Mouse (Mus musculus) splenic B cell, adult 2 months (primary cell): ENCODE data around the gene Gjb3.

Experiments used
- DNase-seq: peaks from one replicate; pipeline ENCODE4 v3.0.0-alpha.2; 2011; ENCODE audit warnings: low read depth, low spot score
- H3K27me3 ChIP-seq: 2 replicates; pipeline ENCODE4 v1.6.1; 2012; ENCODE audit warnings: mild to moderate bottlenecking, low read length, moderate library complexity, mixed read lengths; ENCODE audit not compliant: control insufficient read depth, poor library complexity, insufficient read depth, severe bottlenecking
- H3K36me3 ChIP-seq: 2 replicates; pipeline ENCODE4 v1.6.1; 2012; ENCODE audit warnings: mild to moderate bottlenecking, low read length, moderate library complexity, mixed read lengths; ENCODE audit not compliant: control insufficient read depth, poor library complexity, insufficient read depth, severe bottlenecking

Gene Gjb3

GRCm38 (mm10) chr4:127330181-127331100 lies at the start of gene Gjb3:
Gene Gjb3, minus strand, starts transcription at chr4:127330844.
- no peak for DNase-seq
- Histone ChIP-seq H3K27me3 (peaks cover 1% of the 10 kb centered on the region; the same call in 1 of the 2 replicates), H3K36me3 (no peaks in the 10 kb centered on the region)

GRCm38 (mm10) chr4:127377344-127377743 lies 46.7 kb upstream of the Gjb3 start:
- Histone ChIP-seq H3K36me3 (no peaks in the 10 kb centered on the region), H3K27me3 (no peaks in the 10 kb centered on the region)
- peak; percentile 22 for DNase-seq

- H3K36me3 ChIP-seq: no peaks in the 10 kb centered on the region
- DNase-seq: no peak
- no peaks in the 10 kb centered on the region for H3K27me3 ChIP-seq
Observed at GRCm38 (mm10) chr4:127375541-127376177, 45.0 kb upstream of the Gjb3 start.

DNA sequence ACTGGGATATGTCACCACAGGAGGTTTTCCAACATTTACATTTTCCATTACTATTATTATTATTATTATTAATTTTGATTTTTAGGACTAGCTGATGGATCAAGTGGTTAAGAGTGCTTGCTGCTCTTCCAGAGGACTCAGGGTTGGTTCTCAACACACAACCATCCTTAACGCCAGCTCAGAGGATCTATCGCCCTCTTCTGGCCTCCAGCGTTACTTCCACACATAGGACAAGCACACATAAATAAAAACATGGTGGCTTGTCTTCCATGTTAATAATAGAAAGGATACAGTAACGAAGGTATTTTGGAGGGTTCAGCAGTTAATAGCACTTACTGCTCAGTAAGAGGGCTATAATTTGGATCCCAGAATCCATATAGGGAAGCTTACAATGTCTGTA lies 44.0 kb upstream of the Gjb3 start:
- H3K27me3 ChIP-seq: no peaks in the 10 kb centered on the region
- DNase-seq: no peak
- H3K36me3 ChIP-seq: no peaks in the 10 kb centered on the region

DNA sequence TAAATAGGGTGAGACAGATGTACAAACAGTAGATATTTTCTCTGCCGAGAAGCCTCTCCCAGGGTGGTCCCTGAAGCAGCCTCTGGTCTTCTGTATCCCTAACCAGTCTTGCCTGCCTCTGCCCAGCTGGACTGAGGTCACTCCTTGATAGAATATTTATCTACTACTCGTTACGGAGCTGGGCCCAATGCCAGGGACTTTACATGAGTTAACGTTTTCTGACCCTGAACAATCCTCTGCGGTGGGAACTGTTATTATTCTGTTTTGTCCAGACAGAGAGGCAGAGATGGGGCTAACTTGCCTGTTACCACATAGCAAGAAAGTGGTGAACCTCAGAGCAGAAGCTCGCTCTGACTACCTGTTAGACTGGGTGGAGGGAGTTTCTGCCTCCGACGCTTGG lies 42.8 kb upstream of the Gjb3 start:
- no peak for DNase-seq
- Histone ChIP-seq H3K36me3 (no peaks in the 10 kb centered on the region), H3K27me3 (no peaks in the 10 kb centered on the region)

GRCm38 (mm10) chr4:127371546-127371945 lies 40.9 kb upstream of the Gjb3 start:
- no peak for DNase-seq
- Histone ChIP-seq H3K27me3 (no peaks in the 10 kb centered on the region), H3K36me3 (no peaks in the 10 kb centered on the region)

DNA sequence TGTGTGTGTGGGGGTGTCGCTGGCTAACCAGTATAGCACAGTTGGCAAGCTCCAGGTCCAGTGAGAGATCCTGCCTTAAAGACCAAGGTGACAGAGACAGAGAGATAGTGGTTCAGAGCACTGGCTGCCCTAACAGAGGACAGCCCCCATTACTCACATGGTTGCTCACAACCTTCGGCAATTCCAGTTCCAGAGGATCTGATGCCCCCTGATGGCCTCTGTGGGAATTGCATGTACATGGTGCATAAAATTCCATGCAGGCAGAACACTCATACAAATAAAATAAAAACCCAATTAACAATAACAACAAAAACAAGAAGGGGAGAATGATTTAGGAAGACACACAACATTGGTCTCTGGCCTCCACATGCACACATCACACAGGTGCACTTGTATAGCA lies 39.8 kb upstream of the Gjb3 start:
- H3K36me3 ChIP-seq: no peaks in the 10 kb centered on the region
- H3K27me3 ChIP-seq: no peaks in the 10 kb centered on the region
- DNase-seq: peak; percentile 14

DNA sequence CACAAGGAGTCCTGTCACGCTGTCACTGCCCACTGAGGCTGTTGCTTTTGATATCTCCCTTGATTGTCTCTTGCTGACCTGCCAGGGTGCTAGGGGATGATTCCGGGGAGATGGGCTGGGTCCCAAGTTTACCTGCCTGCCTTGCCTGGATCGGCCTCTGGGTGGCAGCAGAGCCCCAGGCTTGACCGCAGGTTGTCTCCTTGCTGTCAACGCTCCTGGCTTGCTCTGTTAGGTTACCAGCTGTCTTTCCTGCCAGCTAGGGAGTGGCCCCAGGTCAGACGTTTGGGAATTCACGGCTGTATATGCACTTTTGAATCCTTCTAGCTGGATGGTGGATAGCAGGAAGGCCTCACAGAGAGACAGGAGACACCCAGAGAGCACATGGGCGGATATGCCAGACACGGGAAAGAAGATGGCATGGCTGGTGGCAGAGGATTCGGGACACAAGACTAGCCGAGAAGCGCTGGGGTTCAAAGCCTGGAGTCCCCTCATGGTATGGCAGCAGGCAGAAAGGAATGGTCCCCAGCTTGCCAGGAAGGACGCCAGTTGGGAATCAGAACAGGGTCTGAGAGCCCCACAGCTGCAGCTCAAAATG lies 37.8 kb upstream of the Gjb3 start:
- peak; percentile 45 for DNase-seq
- H3K36me3 ChIP-seq: no peaks in the 10 kb centered on the region
- no peaks in the 10 kb centered on the region for H3K27me3 ChIP-seq

GRCm38 (mm10) chr4:127365834-127366233 lies 35.2 kb upstream of the Gjb3 start:
- DNase-seq: no peak
- Histone ChIP-seq H3K27me3 (no peaks in the 10 kb centered on the region), H3K36me3 (no peaks in the 10 kb centered on the region)

DNA sequence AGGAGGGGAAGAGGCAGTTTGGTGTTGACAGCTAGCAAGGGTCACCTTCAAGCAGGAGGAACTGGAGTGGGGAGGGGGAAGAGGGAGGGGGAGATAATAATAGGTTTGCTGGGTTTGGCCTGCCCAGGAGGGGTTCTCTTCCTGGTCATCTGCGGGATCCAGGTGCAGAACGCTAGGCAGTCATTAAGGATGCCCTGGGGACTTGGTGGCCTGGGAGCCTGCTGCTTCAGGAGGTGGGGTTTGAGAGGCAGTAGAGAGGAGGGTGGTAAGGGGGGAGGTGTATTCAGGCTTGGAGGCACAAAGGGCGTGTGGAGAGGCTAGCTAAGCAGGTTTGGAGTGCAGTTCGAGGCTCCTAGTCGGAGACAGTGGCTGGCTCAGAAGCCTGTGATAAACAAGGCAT lies 34.8 kb upstream of the Gjb3 start:
- Histone ChIP-seq H3K27me3 (no peaks in the 10 kb centered on the region), H3K36me3 (no peaks in the 10 kb centered on the region)
- DNase-seq: no peak

DNA sequence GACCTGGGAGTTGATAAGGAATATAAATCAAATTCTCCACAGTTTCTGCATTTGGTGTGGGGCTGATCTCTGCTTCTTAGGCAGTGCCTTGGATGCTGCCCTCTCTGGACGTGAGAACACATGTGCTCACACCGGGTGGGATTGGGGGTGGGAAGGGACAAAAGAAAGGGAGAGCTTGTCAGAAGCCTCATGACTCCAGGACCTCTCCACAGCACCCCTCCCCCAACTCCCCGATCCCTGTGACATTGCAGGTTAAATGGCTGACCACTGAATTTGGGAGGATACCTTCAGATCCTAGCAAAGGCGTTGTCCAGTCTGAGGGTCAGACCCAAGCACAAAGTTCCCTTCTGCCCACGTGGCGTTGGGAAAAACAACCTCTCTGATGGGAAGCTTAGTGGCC lies 33.8 kb upstream of the Gjb3 start:
- Histone ChIP-seq H3K36me3 (no peaks in the 10 kb centered on the region), H3K27me3 (no peaks in the 10 kb centered on the region)
- DNase-seq: no peak

DNA sequence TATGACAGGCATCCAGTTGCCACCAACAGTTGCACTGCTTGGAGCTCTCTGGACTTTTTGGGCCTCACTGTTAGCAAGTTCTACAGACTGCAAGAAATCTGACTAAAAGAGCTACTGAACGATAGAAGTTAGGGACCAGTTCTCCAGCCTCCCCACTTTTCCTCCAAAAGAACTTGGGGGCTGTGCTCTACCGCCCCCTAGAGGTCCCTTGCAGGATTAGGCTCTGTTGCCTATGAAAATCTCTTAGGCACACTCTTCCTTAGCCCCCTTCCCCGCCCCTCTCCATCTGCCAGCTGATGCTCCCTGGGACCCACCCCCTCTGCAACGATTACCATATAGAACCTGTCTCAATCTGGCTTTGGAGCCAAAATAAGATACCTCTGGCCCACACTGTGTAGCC lies 32.7 kb upstream of the Gjb3 start:
- DNase-seq: peak; percentile 18

GRCm38 (mm10) chr4:127362520-127362919 lies 31.9 kb upstream of the Gjb3 start:
- Histone ChIP-seq H3K36me3 (no peaks in the 10 kb centered on the region), H3K27me3 (no peaks in the 10 kb centered on the region)
- no peak for DNase-seq

More for the DNA sequence above, 32.7 kb upstream of the Gjb3 start:
- no peaks in the 10 kb centered on the region for H3K36me3 ChIP-seq
- no peaks in the 10 kb centered on the region for H3K27me3 ChIP-seq

- Histone ChIP-seq H3K36me3 (no peaks in the 10 kb centered on the region), H3K27me3 (no peaks in the 10 kb centered on the region)
- no peak for DNase-seq
Observed at GRCm38 (mm10) chr4:127358018-127358417, 27.4 kb upstream of the Gjb3 start, which contains the start of gene Gjb5. Gene Gjb5, minus strand, starts transcription at chr4:127358181.
